Mouse (Mus musculus) kidney, adult 2 months (tissue): Measurements from ENCODE around the gene Egln3.

Experiments
- CTCF ChIP-seq: fragments of 200-500 bp; conservative IDR thresholded peaks from 2 replicates; pipeline ENCODE4 v1.5.1; 2011; ENCODE audit warnings: low read depth, mild to moderate bottlenecking, control low read depth, low read length, moderate library complexity, mixed read lengths; ENCODE audit not compliant: insufficient read depth, insufficient read length
- POLR2A ChIP-seq: fragments of 200-500 bp; IDR thresholded peaks from one replicate; pipeline ENCODE4 v1.6.1; 2011; ENCODE audit warnings: low read depth, low read length, control low read depth

- TF ChIP-seq CTCF = no peak
- TF ChIP-seq POLR2A = no peak
These were observed 48.9 kb downstream of the Egln3 start for GRCm38 (mm10) chr12:54154771-54155170.
